Mouse (Mus musculus) G1E (cell line): ENCODE measurements at regions not wholly inside any gene's neighbourhood (a gene's known extent, or its start where the extent isn't known, plus 50 kb on each side); places are given as distances from the start of the nearest gene placed in this dataset.

Source experiments
- CTCF ChIP-seq: IDR thresholded peaks from 2 replicates; pipeline ENCODE4 v1.5.1; 2012; ENCODE audit warnings: low read depth, low read length, inconsistent platforms, mixed read lengths
- GATA1 ChIP-seq: IDR thresholded peaks from 2 replicates; pipeline ENCODE4 v1.6.1; 2012; ENCODE audit warnings: borderline replicate concordance, low read length, inconsistent platforms, mixed read lengths

DNA sequence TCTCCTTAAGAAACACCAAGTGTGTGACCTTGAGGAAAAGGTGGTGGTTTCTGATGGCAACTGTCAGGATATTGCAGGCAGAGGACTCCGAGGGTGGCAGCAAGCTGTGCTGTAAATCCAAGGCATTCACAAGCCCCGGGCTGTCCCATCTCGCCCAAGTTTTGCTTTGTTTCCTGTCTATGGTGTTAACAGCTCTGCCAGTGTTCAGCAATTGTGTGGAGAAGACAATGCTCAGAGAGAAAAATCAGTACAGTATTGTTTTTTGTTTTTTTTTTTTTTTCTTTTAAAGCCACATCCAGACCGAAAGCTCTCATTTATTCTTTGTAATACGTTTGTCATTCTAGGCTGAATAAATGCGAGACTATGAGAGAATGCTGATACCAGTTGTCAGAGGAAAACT, 846.5 kb downstream of the Slc4a3 start:
- TF ChIP-seq CTCF (no peak), GATA1 (no peak)
